In genomic region chr5:142139978-142140377, GRCm38 (mm10) we compare ENCODE assay signal across 11 mouse cellular contexts.
DNase-seq lines count a peak whose midpoint lies in the region; ATAC-seq and TF ChIP-seq lines count a peak whose summit lies in the region.
"Had no signal": no experiment of that assay in that cellular context is flagged by ENCODE, and none has a peak within 500 bp of the region (broad histone marks: within the 10 kb centered on the region; RNA-seq: fewer than 3 reads in every experiment).

No protein-coding gene starts in this region.

- TF ChIP-seq CTCF in midbrain, postnatal 0 days (IDR thresholded peaks at IDR 0.05): no peak

- H3K4me2 ChIP-seq in midbrain, postnatal 0 days (ENCODE audit: low read depth, low read length, poor library complexity, severe bottlenecking): no peak overlapping the region
- H3K4me2 ChIP-seq in midbrain, embryonic 16.5 days (ENCODE audit: low read length): no peak overlapping the region
- H3K4me2 ChIP-seq: neural tube, embryonic 15.5 days had no signal

- no peak overlapping the region for H3K27ac ChIP-seq in midbrain, postnatal 0 days (ENCODE audit: low read depth, low read length)
- H3K27ac ChIP-seq in midbrain, embryonic 16.5 days (ENCODE audit: low read length): no peak overlapping the region
- H3K27ac ChIP-seq: left cerebral cortex, adult 2 months; neural tube, embryonic 15.5 days had no signal

- ATAC-seq in midbrain, postnatal 0 days (ENCODE audit: low FRiP score): no peak
- no peak for ATAC-seq in midbrain, embryonic 16.5 days

- DNase-seq in midbrain, postnatal 0 days (ENCODE audit: low spot score): peak; percentile 87
- peak; percentile 20 to 43 for DNase-seq in frontal cortex, postnatal 10 days (ENCODE audit: low spot score in 2 of 2)
- peak; percentile 55 to 75 for DNase-seq in layer of hippocampus, postnatal 36 days
- DNase-seq in telencephalon, adult 2 months (ENCODE audit: low read depth, low spot score): peak; percentile 62
- no peak for DNase-seq in retina, postnatal 1 day
- DNase-seq in T-cell, adult 2 months (ENCODE audit: low spot score): no peak
- no peak for DNase-seq in lung, postnatal 14 days
- DNase-seq: gastrocnemius, postnatal 25 days had no signal

- H3K4me1 ChIP-seq in midbrain, postnatal 0 days (ENCODE audit: insufficient read depth, low read length): no peaks in the 10 kb centered on the region
- H3K4me1 ChIP-seq in midbrain, embryonic 16.5 days (ENCODE audit: control insufficient read depth, insufficient read depth, low read length): peaks cover 1% of the 10 kb centered on the region

- WGBS in midbrain, postnatal 0 days: 71% methylated on average over 7 of the region's 7 CpGs
- 76% methylated on average over 7 of the region's 7 CpGs for WGBS in midbrain, embryonic 16.5 days

- no peak overlapping the region for H3K4me3 ChIP-seq in midbrain, postnatal 0 days (ENCODE audit: low read depth, low read length)
- H3K4me3 ChIP-seq in midbrain, embryonic 16.5 days (ENCODE audit: low read depth, low read length): no peak overlapping the region
- H3K4me3 ChIP-seq: left cerebral cortex, adult 2 months; neural tube, embryonic 15.5 days had no signal

- H3K9ac ChIP-seq in midbrain, postnatal 0 days (replicated peaks; ENCODE audit: low read length, poor library complexity, severe bottlenecking): no peak overlapping the region
- H3K9ac ChIP-seq in midbrain, embryonic 16.5 days (ENCODE audit: low read depth, low read length): no peak overlapping the region
- H3K9ac ChIP-seq: neural tube, embryonic 15.5 days had no signal

- no peaks in the 10 kb centered on the region for H3K27me3 ChIP-seq in midbrain, postnatal 0 days (ENCODE audit: insufficient read depth, low read length)
- no peaks in the 10 kb centered on the region for H3K27me3 ChIP-seq in midbrain, embryonic 16.5 days (ENCODE audit: control insufficient read depth, insufficient read depth, low read depth, low read length)
- H3K27me3 ChIP-seq: neural tube, embryonic 15.5 days had no signal

- H3K9me3 ChIP-seq in midbrain, postnatal 0 days (ENCODE audit: low read length): no peaks in the 10 kb centered on the region
- H3K9me3 ChIP-seq in midbrain, embryonic 16.5 days (replicated peaks; ENCODE audit: control insufficient read depth, low read length, poor library complexity, severe bottlenecking): no peaks in the 10 kb centered on the region
- H3K9me3 ChIP-seq: neural tube, embryonic 15.5 days had no signal

- no peaks in the 10 kb centered on the region for H3K36me3 ChIP-seq in midbrain, postnatal 0 days (ENCODE audit: insufficient read depth, low read length)
- H3K36me3 ChIP-seq in midbrain, embryonic 16.5 days (ENCODE audit: control insufficient read depth, insufficient read depth, low read length): no peaks in the 10 kb centered on the region
- H3K36me3 ChIP-seq: neural tube, embryonic 15.5 days had no signal

Comparison
In these comparisons a context has a peak if more than half of its experiments do, and no peak if none do; other contexts are left out.
1. DNase-seq: peak in midbrain, postnatal 0 days (single experiment), frontal cortex, postnatal 10 days (2 of 2), layer of hippocampus, postnatal 36 days (2 of 2) and telencephalon, adult 2 months (single experiment); none in retina, postnatal 1 day (single experiment), T-cell, adult 2 months (single experiment) and lung, postnatal 14 days (single experiment).